Mouse (Mus musculus) myocyte (in vitro differentiated cells): ENCODE data around the gene Ppp1r13b. TPM values are rescaled to one million over a fixed set of nuclear protein-coding genes. Genes with fewer than 3 reads are reported as not detected.

Source experiments
- H3K27me3 ChIP-seq: one replicate; pipeline ENCODE4 v1.6.1; 2011; ENCODE audit not compliant: control insufficient read depth, insufficient read depth, insufficient read length
- H3K36me3 ChIP-seq: one replicate; pipeline ENCODE4 v1.6.1; 2011; ENCODE audit not compliant: control insufficient read depth, insufficient read depth
- H3K4me2 ChIP-seq: one replicate; pipeline ENCODE4 v1.6.1; 2011; ENCODE audit warnings: low read depth, control low read depth
- H3K4me3 ChIP-seq: one replicate; pipeline ENCODE4 v1.5.1; 2011; ENCODE audit warnings: mild to moderate bottlenecking, control low read depth, moderate library complexity
- H3K79me2 ChIP-seq: one replicate; pipeline ENCODE4 v1.6.1; 2011; ENCODE audit not compliant: control insufficient read depth, insufficient read depth
- H3ac ChIP-seq: one replicate; pipeline ENCODE4 v1.6.1; 2011; ENCODE audit not compliant: control insufficient read depth, insufficient read length
- CEBPB ChIP-seq: IDR thresholded peaks from 2 replicates; pipeline ENCODE4 v1.6.1; 2011; ENCODE audit warnings: mild to moderate bottlenecking, moderate library complexity; ENCODE audit not compliant: poor library complexity, insufficient read depth, severe bottlenecking
- E2F4 ChIP-seq: IDR thresholded peaks from one replicate; pipeline ENCODE4 v1.6.1; 2011; ENCODE audit warnings: mild to moderate bottlenecking, control low read depth, moderate library complexity; ENCODE audit not compliant: insufficient read depth
- MAX ChIP-seq: IDR thresholded peaks from one replicate; pipeline ENCODE4 v1.6.1; 2011; ENCODE audit warnings: low read depth, mild to moderate bottlenecking, control low read depth
- MYOD1 ChIP-seq, 3 experiments: IDR thresholded peaks; one replicate each; pipeline ENCODE4 v1.6.1; 2011; ENCODE audit warnings: control low read depth in 2 of 3, low read depth in 2 of 3, mild to moderate bottlenecking in 2 of 3, moderate library complexity in 1 of 3; ENCODE audit not compliant: insufficient read length in 2 of 3, control insufficient read depth in 1 of 3
- MYOG ChIP-seq, 3 experiments: IDR thresholded peaks; one replicate each; pipeline ENCODE4 v1.6.1; 2011; ENCODE audit warnings: control low read depth in 2 of 3, low read depth in 2 of 3, mild to moderate bottlenecking in 2 of 3; ENCODE audit not compliant: insufficient read length in 2 of 3, control insufficient read depth in 1 of 3, insufficient read depth in 1 of 3
- POLR2A ChIP-seq: IDR thresholded peaks from one replicate; pipeline ENCODE4 v1.6.1; 2011; ENCODE audit warnings: low read depth, mild to moderate bottlenecking, control low read depth, moderate library complexity; ENCODE audit not compliant: insufficient read length
- POLR2AphosphoS2 ChIP-seq: IDR thresholded peaks from one replicate; pipeline ENCODE4 v1.6.1; 2011; ENCODE audit warnings: low read depth, control low read depth; ENCODE audit not compliant: insufficient read length
- REST ChIP-seq: IDR thresholded peaks from one replicate; pipeline ENCODE4 v1.6.1; 2011; ENCODE audit warnings: mild to moderate bottlenecking, control low read depth, moderate library complexity; ENCODE audit not compliant: insufficient read depth, insufficient read length
- SRF ChIP-seq: IDR thresholded peaks from one replicate; pipeline ENCODE4 v1.6.1; 2011; ENCODE audit warnings: low read depth; ENCODE audit not compliant: control insufficient read depth, insufficient read length
- TCF12 ChIP-seq: IDR thresholded peaks from one replicate; pipeline ENCODE4 v1.6.1; 2011; ENCODE audit warnings: mild to moderate bottlenecking, control low read depth; ENCODE audit not compliant: poor library complexity, insufficient read depth, severe bottlenecking
- TCF3 ChIP-seq: IDR thresholded peaks from one replicate; pipeline ENCODE4 v1.6.1; 2011; ENCODE audit warnings: low read depth, control low read depth; ENCODE audit not compliant: insufficient read length
- USF1 ChIP-seq: IDR thresholded peaks from one replicate; pipeline ENCODE4 v1.6.1; 2011; ENCODE audit warnings: low read depth, mild to moderate bottlenecking, control low read depth, moderate library complexity
- polyA plus RNA-seq: library from polyadenylated mRNA; unstranded; fragments of >200 nt; fragmentation: generic; extraction: Trizol; gene quantifications from one replicate; pipeline ENCODE4 v1.2.1, GENCODE M21; 2012; ENCODE audit warnings: missing spikeins

Gene Ppp1r13b
- polyA plus RNA-seq, 1 experiment = 7.4 TPM

DNA sequence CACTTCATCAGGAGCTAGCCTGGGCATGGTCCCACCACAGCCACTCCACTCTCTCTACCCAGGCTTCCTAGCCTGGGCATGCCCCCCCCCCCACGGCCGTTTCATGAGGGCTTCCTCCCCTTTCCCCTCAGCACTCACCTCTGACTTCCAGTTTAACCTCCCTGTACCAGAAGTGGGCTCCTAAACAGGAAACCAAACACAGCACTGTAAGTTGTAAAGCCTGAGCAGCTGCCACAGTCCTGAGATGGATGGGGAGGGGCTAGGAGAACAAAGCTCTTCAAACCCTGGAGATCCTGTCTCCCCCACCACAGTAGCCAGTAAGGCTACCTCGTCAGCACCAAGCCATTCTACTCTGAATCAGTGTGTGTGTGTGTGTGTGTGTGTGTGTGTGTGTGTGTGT is 6.1 kb upstream of the Ppp1r13b start:
- H3K27me3 ChIP-seq = no peaks in the 10 kb centered on the region
- H3K36me3 ChIP-seq = no peaks in the 10 kb centered on the region
- H3K4me3 ChIP-seq = no peak overlapping the region
- TF ChIP-seq E2F4 (no peak), MYOD1 (IDR thresholded peaks at IDR 0.05; ENCODE audit: control insufficient read depth in 1 of 3, insufficient read length in 2 of 3, low read depth in 2 of 3) (no peak), MYOG (IDR thresholded peaks at IDR 0.05; ENCODE audit: control insufficient read depth in 1 of 3, insufficient read depth in 1 of 3, insufficient read length in 2 of 3, low read depth in 2 of 3) (no peak), USF1 (no peak), SRF (no peak), REST (no peak), TCF12 (no peak), MAX (no peak), POLR2A (no peak), CEBPB (no peak), TCF3 (no peak), POLR2AphosphoS2 (no peak)
- H3ac ChIP-seq = no peak overlapping the region
- no peaks in the 10 kb centered on the region for H3K79me2 ChIP-seq
- H3K4me2 ChIP-seq = no peak overlapping the region

DNA sequence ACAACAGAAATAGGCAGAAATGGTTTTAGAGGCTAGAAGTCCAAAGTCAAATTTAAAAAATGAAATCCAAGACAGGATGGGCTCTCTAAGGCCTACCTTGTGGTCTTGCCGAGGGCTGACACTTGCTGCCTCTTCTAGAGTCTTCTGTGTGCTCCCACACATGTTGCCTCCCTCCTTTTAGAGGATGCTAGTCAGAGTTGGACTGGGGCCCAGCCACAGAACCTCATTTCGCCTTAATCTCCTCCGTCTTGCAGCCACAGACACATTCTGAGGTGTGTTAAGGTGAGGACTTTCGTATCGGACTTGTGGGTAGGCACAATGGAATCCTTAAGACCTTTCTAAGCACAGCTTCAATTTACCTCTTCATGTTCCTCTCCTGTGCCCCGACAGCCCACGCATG is 4.9 kb upstream of the Ppp1r13b start:
- no peaks in the 10 kb centered on the region for H3K27me3 ChIP-seq
- no peak overlapping the region for H3ac ChIP-seq
- no peak overlapping the region for H3K4me3 ChIP-seq
- H3K79me2 ChIP-seq = no peaks in the 10 kb centered on the region
- H3K36me3 ChIP-seq = no peaks in the 10 kb centered on the region
- no peak for TF ChIP-seq E2F4
- no peak for TF ChIP-seq REST
- TF ChIP-seq POLR2A = no peak
- TF ChIP-seq USF1 = no peak
- no peak for TF ChIP-seq POLR2AphosphoS2
- TF ChIP-seq TCF12 = no peak
- TF ChIP-seq MYOG (IDR thresholded peaks at IDR 0.05; ENCODE audit: control insufficient read depth in 1 of 3, insufficient read depth in 1 of 3, insufficient read length in 2 of 3, low read depth in 2 of 3) = no peak
- TF ChIP-seq MYOD1 (IDR thresholded peaks at IDR 0.05; ENCODE audit: control insufficient read depth in 1 of 3, insufficient read length in 2 of 3, low read depth in 2 of 3) = no peak
- no peak for TF ChIP-seq CEBPB
- TF ChIP-seq MAX = no peak
- TF ChIP-seq SRF = no peak
- no peak overlapping the region for H3K4me2 ChIP-seq

DNA sequence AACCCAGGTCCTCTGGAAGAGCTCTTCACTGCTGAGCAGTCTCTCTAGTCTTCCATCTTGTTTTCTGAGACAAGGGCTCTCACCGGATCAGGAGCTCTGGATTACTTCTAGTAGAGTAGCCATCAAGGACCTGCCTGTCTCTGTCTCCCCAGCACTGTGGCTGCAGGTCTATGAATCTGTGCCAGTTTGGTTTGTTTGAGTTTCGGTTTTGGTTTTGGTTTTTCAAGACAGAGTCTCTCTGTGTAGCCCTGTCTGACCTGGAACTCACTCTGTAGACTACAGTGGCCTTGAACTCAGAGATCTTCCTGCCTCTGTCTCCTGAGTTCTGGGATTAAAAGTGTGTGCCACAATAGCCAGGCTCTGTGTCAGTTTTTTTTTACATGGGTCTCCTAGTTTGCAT is 3.9 kb upstream of the Ppp1r13b start:
- Histone ChIP-seq H3K36me3 (no peaks in the 10 kb centered on the region), H3K79me2 (peaks cover 3% of the 10 kb centered on the region), H3K4me3 (no peak overlapping the region), H3K4me2 (no peak overlapping the region), H3K27me3 (no peaks in the 10 kb centered on the region), H3ac (no peak overlapping the region)
- no peak for TF ChIP-seq MYOG (IDR thresholded peaks at IDR 0.05; ENCODE audit: control insufficient read depth in 1 of 3, insufficient read depth in 1 of 3, insufficient read length in 2 of 3, low read depth in 2 of 3)

DNA sequence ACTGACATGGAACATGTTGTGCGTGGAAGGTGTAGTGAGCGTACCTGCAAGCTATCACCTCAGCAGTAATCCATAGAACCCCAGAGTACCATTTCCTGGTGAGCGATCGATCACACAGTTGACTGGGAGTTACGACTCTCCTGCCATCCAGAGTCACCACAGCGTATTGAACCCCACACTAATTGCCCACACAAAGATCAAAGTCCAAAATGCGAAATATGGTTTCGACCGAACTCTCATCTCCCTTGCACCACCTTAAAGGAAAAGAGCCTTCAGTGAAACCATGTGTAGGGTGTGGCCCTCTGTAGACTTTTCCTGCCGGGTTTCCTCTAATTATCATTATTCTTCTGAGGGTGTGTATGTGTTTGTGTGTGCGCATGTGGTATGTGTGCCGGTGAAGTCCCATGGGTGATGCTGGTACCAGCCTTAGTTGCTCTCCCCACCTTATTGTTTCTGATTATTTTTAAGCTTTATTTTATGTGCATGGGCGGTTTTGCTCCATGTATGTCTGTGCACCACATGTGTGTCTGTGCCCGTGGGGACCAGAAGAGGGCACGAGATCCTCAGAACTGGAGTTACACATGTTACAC is 3.4 kb upstream of the Ppp1r13b start:
- Histone ChIP-seq H3K4me3 (no peak overlapping the region), H3K4me2 (no peak overlapping the region), H3K36me3 (no peaks in the 10 kb centered on the region), H3K27me3 (no peaks in the 10 kb centered on the region), H3K79me2 (peaks cover 7% of the 10 kb centered on the region), H3ac (no peak overlapping the region)
- TF ChIP-seq TCF12 (no peak), USF1 (no peak), E2F4 (no peak), POLR2AphosphoS2 (no peak)

DNA sequence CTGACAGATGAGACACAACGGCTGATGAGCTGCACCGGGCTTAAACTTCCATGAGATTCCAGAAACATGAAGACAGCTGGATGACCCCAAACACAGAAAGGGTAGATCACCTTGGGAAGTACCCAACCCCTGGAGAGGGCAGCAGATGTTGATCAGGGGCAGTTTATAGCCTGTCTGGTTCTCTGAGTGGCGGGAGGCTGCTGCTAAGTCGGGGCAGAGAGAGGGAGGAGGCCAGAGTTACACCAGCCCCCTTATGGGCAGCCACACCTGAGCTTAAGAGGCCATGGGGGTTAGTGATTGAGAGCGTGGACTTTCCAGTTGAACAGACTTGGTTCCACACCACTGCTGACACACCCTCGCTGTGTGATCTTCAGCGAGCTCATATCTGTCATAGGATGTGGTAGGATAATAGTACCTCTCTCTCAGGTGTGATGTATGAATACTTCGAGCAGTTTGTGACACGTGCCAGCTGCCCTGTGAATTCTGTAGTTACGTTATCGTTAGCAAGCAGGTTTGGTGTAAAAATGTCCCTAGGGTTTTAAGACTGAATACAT is 1.2 kb upstream of the Ppp1r13b start:
- peaks cover 10% of the 10 kb centered on the region for H3K79me2 ChIP-seq
- TF ChIP-seq MAX (no peak), REST (no peak), POLR2AphosphoS2 (no peak), TCF3 (no peak), SRF (no peak)
- no peaks in the 10 kb centered on the region for H3K27me3 ChIP-seq
- no peak overlapping the region for H3K4me3 ChIP-seq
- H3ac ChIP-seq = no peak overlapping the region
- H3K4me2 ChIP-seq = no peak overlapping the region
- H3K36me3 ChIP-seq = no peaks in the 10 kb centered on the region
